Mouse (Mus musculus): ENCODE measurements at regions not wholly inside any gene's neighbourhood (a gene's known extent, or its start where the extent isn't known, plus 50 kb on each side); places are given as distances from the start of the nearest gene placed in this dataset.

GRCm38 (mm10) chr4:125415308-125415707 lies 75.2 kb upstream of the Grik3 start:
- TF ChIP-seq CTCF (IDR thresholded peaks at IDR 0.05; ENCODE audit: low read depth) (no peak), EP300 (optimal IDR thresholded peaks at IDR 0.05) (no peak)
